Mouse (Mus musculus) small intestine, adult 2 months (tissue): ENCODE results near the gene Tnip3. TPM values are rescaled to one million over a fixed set of nuclear protein-coding genes. Genes with fewer than 3 reads are reported as not detected.

ENCODE experiments used
- H3K27ac ChIP-seq: fragments of 200-500 bp; 2 replicates; pipeline ENCODE4 v1.5.1; 2012; ENCODE audit warnings: low read depth, low read length, control low read depth, inconsistent platforms; ENCODE audit not compliant: insufficient read depth
- H3K27me3 ChIP-seq: fragments of 200-500 bp; 2 replicates; pipeline ENCODE4 v1.6.1; 2012; ENCODE audit warnings: mild to moderate bottlenecking, moderate library complexity, low read length, inconsistent platforms; ENCODE audit not compliant: control insufficient read depth, insufficient read depth
- H3K36me3 ChIP-seq: fragments of 200-500 bp; 2 replicates; pipeline ENCODE4 v1.6.1; 2012; ENCODE audit warnings: mild to moderate bottlenecking, low read length, control low read depth, inconsistent platforms; ENCODE audit not compliant: control insufficient read depth, insufficient read depth
- H3K4me1 ChIP-seq: fragments of 200-500 bp; 2 replicates; pipeline ENCODE4 v1.6.1; 2012; ENCODE audit warnings: low read length, inconsistent platforms, mixed read lengths; ENCODE audit not compliant: control insufficient read depth, insufficient read depth, insufficient read length
- H3K4me3 ChIP-seq: fragments of 200-500 bp; 2 replicates; pipeline ENCODE4 v1.5.1; 2012; ENCODE audit warnings: low read depth, mild to moderate bottlenecking, control low read depth, inconsistent platforms, low read length, moderate library complexity
- CTCF ChIP-seq: fragments of 200-500 bp; IDR thresholded peaks from 2 replicates; pipeline ENCODE4 v1.5.1; 2012; ENCODE audit warnings: low read depth, mild to moderate bottlenecking, control low read depth, inconsistent platforms, low read length, moderate library complexity, mixed read lengths; ENCODE audit not compliant: insufficient replicate concordance, insufficient read length; ENCODE audit errors: extremely low read depth
- POLR2A ChIP-seq: fragments of 200-500 bp; IDR thresholded peaks from 2 replicates; pipeline ENCODE4 v1.6.1; 2012; ENCODE audit warnings: low read depth, mild to moderate bottlenecking, control low read depth, inconsistent platforms, low read length, moderate library complexity
- WGBS: fragments of 180-500 bp; shearing (Covaris S2); methylation state at CpG from one replicate; pipeline ENCODE4 v1.1.7; 2018; 5-methylcytosine and 5-hydroxymethylcytosine counted together
- polyA plus RNA-seq: library from polyadenylated mRNA; depleted of rRNA; stranded (reverse); fragments of >200 nt; gene quantifications from 2 replicates; pipeline ENCODE4 v1.2.3, GENCODE M21; 2012

Gene Tnip3
- polyA plus RNA-seq, 1 experiment: not detected

DNA sequence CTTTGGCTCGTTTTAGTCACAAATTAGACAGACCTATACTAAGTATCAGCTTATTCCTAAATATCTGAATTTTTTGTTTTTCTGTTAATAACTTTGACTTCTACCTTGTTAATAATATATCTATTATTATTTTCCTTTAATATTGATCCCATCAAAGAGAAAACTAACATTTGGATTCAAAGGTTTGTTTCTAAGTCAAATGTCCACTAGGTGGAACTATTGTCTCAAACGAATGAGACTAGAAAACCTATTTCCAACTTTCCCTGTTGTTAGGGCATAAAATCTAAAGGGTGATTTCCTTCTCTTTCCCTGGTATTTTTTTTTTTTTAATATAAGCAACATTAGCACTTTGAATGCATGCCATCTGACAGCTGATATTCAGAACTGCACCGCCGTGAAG is 126.3 kb downstream of the Tnip3 start:
- no peak overlapping the region for H3K27ac ChIP-seq
- H3K36me3 ChIP-seq: no peaks in the 10 kb centered on the region
- TF ChIP-seq POLR2A (no peak), CTCF (no peak)
- no peak overlapping the region for H3K4me3 ChIP-seq
- no peaks in the 10 kb centered on the region for H3K4me1 ChIP-seq
- H3K27me3 ChIP-seq: no peaks in the 10 kb centered on the region
- 41% methylated on average over 4 of the region's 4 CpGs for WGBS

DNA sequence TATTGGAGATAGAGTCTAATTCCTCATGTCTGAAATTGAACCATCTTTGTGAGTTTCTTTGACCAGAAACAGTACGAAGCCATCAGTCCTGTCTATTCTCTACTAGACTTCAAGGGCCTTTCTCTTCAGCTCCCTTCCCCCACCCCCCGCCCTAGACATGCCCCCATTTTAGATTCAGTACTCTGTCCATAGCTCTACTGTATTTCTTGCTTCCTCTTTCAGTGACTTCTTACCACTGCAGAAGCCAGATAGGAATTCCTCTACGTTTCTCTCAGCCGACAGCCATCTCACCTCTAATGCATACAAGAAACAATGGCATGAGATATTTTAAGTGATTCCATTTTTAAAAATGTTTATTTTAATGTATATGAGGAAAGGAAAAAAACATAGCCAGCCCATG is 136.2 kb downstream of the Tnip3 start:
- 74% methylated on average over 4 of the region's 4 CpGs for WGBS
- no peak for TF ChIP-seq POLR2A
- no peak for TF ChIP-seq CTCF
- Histone ChIP-seq H3K36me3 (no peaks in the 10 kb centered on the region), H3K27me3 (no peaks in the 10 kb centered on the region), H3K4me3 (no peak overlapping the region), H3K27ac (no peak overlapping the region), H3K4me1 (no peaks in the 10 kb centered on the region)

DNA sequence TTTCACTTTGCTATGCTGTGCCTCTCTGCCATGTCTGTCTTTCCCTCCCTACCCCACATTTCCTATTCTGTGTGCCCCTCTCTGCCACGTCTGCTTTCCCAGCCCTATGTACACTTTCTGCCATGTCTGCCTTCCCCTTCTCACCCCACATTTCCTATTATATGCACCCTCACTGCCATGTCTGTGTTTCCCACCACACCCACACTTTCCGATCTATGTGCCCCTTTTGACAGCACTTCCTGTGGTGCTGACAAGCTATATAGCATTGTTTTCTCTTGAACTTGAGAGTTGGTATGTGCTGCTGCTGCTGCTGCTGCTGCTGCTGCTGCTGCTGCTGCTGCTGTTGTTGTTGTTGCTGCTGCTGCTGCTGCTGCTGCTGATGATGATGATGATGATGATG is 136.9 kb downstream of the Tnip3 start:
- WGBS: 68% methylated on average over 2 of the region's 2 CpGs
- no peaks in the 10 kb centered on the region for H3K4me1 ChIP-seq
- no peak overlapping the region for H3K4me3 ChIP-seq
- H3K27me3 ChIP-seq: no peaks in the 10 kb centered on the region
- H3K36me3 ChIP-seq: no peaks in the 10 kb centered on the region
- no peak for TF ChIP-seq CTCF
- no peak for TF ChIP-seq POLR2A
- no peak overlapping the region for H3K27ac ChIP-seq

DNA sequence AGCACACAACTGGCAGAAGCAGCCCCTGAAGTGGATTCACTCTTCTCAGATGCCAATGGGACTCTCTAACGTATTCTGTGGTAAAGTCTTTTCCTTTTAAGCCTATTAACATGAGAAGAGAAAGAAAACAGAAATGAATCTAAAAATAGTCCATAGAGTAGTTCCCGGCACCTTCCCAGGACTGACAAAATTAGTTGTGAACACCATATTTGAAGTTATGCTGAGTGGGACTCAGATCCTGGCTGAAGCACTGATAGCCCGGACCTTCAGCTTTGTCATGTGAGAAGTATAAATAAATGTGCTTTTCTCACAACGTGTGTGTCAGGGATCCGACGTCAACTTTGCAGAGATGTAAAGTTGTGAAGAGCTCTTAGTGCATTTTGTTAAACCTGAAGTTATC is 138.9 kb downstream of the Tnip3 start:
- WGBS: 69% methylated on average over 6 of the region's 6 CpGs
- Histone ChIP-seq H3K4me1 (no peaks in the 10 kb centered on the region), H3K4me3 (no peak overlapping the region), H3K27me3 (no peaks in the 10 kb centered on the region), H3K36me3 (no peaks in the 10 kb centered on the region), H3K27ac (no peak overlapping the region)
- TF ChIP-seq POLR2A: no peak
- TF ChIP-seq CTCF: no peak

DNA sequence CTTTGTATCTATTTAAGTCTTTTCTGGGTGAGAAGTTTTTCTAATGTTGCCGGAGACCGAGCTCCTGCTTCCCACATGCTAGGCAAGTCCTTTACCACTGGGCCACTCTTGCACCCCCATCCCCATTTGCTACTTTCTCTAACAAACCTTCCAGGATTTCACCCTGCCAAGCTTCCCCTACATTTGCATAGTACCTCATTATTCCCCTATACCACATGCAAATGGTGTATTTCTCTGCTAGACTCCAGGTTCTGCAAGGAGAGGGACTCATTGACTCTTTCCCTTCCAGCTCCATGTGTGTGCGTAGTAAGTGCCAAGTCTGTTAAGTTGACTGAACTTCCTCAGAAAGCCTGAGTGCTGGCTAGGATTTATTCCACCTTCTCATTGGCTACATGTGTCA is 141.2 kb downstream of the Tnip3 start:
- no peaks in the 10 kb centered on the region for H3K36me3 ChIP-seq
- TF ChIP-seq POLR2A (no peak), CTCF (no peak)
- 92% methylated on average over 3 of the region's 3 CpGs for whole genome bisulfite sequencing
- no peak overlapping the region for H3K4me3 ChIP-seq
- H3K27ac ChIP-seq: no peak overlapping the region
- peaks cover 7% of the 10 kb centered on the region for H3K27me3 ChIP-seq
- no peaks in the 10 kb centered on the region for H3K4me1 ChIP-seq

DNA sequence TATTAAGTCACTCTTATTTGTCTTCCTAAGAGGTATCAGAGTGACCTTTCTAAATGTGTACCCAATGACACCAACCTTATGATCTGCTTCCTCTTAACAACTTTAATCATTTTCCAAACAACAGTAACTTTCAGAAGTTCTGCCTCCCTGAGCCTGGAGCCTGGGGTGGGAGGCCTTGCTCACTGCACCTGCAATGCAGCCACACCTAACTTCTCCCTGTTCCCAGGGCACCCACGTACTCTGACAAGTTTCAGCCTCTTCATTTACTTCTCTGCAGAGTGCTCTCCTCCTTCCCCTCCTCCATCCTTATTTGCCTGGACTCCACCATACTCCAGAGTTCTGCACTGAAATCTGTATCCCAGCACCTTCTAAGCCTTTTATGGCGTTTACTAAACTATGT is 144.9 kb downstream of the Tnip3 start:
- WGBS: 41% methylated on average over 2 of the region's 2 CpGs
- no peak overlapping the region for H3K27ac ChIP-seq

DNA sequence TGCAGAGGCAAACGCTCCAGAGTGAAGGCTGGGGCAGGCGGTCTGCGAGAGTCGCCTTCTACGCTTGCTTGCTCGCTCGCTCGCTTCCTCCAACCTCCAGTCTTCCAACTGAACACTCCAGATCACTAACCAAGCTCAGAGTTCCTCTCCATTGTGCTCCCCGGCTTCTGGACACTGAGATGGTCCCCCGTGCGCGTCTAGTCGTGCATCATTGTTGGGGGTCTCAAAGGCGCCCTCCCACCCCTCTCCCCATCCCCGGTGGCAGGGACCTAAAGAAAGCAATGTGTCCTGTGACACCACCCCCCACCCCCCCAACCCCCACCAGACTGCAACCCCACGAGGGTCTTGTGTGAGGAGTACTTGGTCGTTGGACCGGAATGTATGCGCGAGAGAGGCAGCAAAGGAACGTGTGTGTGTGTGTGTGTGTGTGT is 145.9 kb downstream of the Tnip3 start:
- Histone ChIP-seq H3K4me1 (peaks cover 5% of the 10 kb centered on the region), H3K27ac (no peak overlapping the region), H3K27me3 (peaks cover 31% of the 10 kb centered on the region), H3K4me3 (peak overlapping the region; percentile 60), H3K36me3 (no peaks in the 10 kb centered on the region)
- TF ChIP-seq CTCF (no peak), POLR2A (no peak)
- 28% methylated on average over 21 of the region's 21 CpGs for WGBS

More for the DNA sequence above, 144.9 kb downstream of the Tnip3 start:
- TF ChIP-seq CTCF (no peak), POLR2A (no peak)
- H3K4me3 ChIP-seq: no peak overlapping the region
- H3K27me3 ChIP-seq: peaks cover 31% of the 10 kb centered on the region
- peaks cover 5% of the 10 kb centered on the region for H3K4me1 ChIP-seq
- no peaks in the 10 kb centered on the region for H3K36me3 ChIP-seq

DNA sequence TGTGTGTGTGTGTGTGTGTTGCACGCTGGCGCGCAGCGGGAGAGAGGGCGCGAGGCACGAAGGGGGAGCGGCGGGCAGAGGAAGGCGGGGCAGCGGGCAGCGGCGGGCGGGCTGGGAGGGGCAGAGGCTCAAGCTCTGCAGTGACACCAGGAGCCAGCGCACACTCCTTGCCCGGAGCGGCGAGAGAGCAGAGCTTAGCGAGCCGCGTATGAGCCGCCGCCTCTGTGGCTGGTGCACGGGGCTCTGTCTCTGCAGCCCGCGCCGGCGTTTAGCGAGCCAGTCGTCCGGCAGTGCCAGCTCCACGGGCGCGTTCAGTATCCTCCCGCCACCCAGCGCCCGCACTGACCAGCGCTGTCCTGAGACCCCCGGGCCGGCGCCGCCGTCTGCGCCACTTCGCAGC is 146.3 kb downstream of the Tnip3 start, which contains the start of gene Ndnf:
Ndnf (plus strand) TSS at position 140 of the 400 bp plus-strand sequence.
- peaks cover 5% of the 10 kb centered on the region for H3K4me1 ChIP-seq
- under 1% methylated on average over 35 of the region's 45 CpGs for WGBS
- peak within 1 kb of the TSS; percentile 60 for H3K4me3 ChIP-seq
- no peak within 1 kb of the TSS for H3K27ac ChIP-seq
- no peaks in the 10 kb centered on the region for H3K36me3 ChIP-seq
- H3K27me3 ChIP-seq: peaks cover 31% of the 10 kb centered on the region
- TF ChIP-seq CTCF: no peak
- no peak for TF ChIP-seq POLR2A
